Comparison of ENCODE assay signal across 9 mouse cellular contexts in genomic region chr1:132237585-132238159, GRCm38 (mm10). TPM values are rescaled to one million over a fixed set of nuclear protein-coding genes. Genes with fewer than 3 reads are reported as not detected.
DNase-seq lines count a peak whose midpoint lies in the region; ATAC-seq and TF ChIP-seq lines count a peak whose summit lies in the region.
"Had no signal": no experiment of that assay in that cellular context is flagged by ENCODE, and none has a peak within 500 bp of the region (broad histone marks: within the 10 kb centered on the region; RNA-seq: fewer than 3 reads in every experiment).

No protein-coding gene starts in this region.

- in situ Hi-C loops in ES-E14 (cut with MboI; ENCODE audit: low sequenced_read_pairs in 2 of 2, unreplicated experiment in 2 of 2): loop anchor here in 1 of 2 experiments (10.0 kb wide), 1 partner anchor 73 kb away; no protein-coding TSS in a partner anchor

- H3K36me3 ChIP-seq in ES-E14 (ENCODE audit: control insufficient read depth, insufficient read depth, low read length, poor library complexity, severe bottlenecking): no peaks in the 10 kb centered on the region
- no peaks in the 10 kb centered on the region for H3K36me3 ChIP-seq in forebrain, postnatal 0 days (ENCODE audit: insufficient read depth)

- peak; percentile 76 to 79 for DNase-seq in B cell, adult 2 months
- peak; percentile 85 for DNase-seq in ES-E14 (ENCODE audit: low read depth, low spot score)
- peak; percentile 61 for DNase-seq in cerebellum, adult 11 months
- peak; percentile 81 for DNase-seq in forebrain, postnatal 0 days
- DNase-seq in kidney, postnatal 14 days: peak; percentile 72
- peak; percentile 55 to 63 for DNase-seq in lung, adult 18-20 months
- peak; percentile 50 for DNase-seq in retina, postnatal 7 days (ENCODE audit: low read depth, low spot score)
- peak; percentile 23 to 51 for DNase-seq in urinary bladder, postnatal 36 days (ENCODE audit: low spot score in 2 of 2)

- H3K9me3 ChIP-seq in ES-E14 (ENCODE audit: control insufficient read depth, insufficient read depth, low read depth, low read length): no peaks in the 10 kb centered on the region
- no peaks in the 10 kb centered on the region for H3K9me3 ChIP-seq in forebrain, postnatal 0 days (ENCODE audit: low read length)

- H3K27me3 ChIP-seq in forebrain, postnatal 0 days (ENCODE audit: insufficient read depth, low read length): no peaks in the 10 kb centered on the region

- peak; percentile 91 for TF ChIP-seq CTCF in forebrain, postnatal 0 days (IDR thresholded peaks at IDR 0.05; ENCODE audit: low read depth)

- ATAC-seq in forebrain, postnatal 0 days: peak; percentile 36; the same call in 1 of the 2 replicates

- H3K4me1 ChIP-seq in ES-E14 (ENCODE audit: control insufficient read depth in 2 of 2, insufficient read depth in 2 of 2, low read length in 2 of 2, poor library complexity in 1 of 2): peaks cover 0 to 10% of the 10 kb centered on the region in 2 experiments; a peak in 1 of 4 replicates
- no peaks in the 10 kb centered on the region for H3K4me1 ChIP-seq in forebrain, postnatal 0 days (ENCODE audit: insufficient read depth)

- no peak overlapping the region for H3K4me3 ChIP-seq in ES-E14 (ENCODE audit: insufficient read depth in 1 of 2, low read depth in 1 of 2, low read length in 2 of 2, poor library complexity in 1 of 2, severe bottlenecking in 1 of 2)
- no peak overlapping the region for H3K4me3 ChIP-seq in forebrain, postnatal 0 days (ENCODE audit: low read depth, low read length)

- no peak overlapping the region for H3K9ac ChIP-seq in ES-E14 (ENCODE audit: insufficient read depth, low read depth, low read length, poor library complexity, severe bottlenecking)
- no peak overlapping the region for H3K9ac ChIP-seq in forebrain, postnatal 0 days

- WGBS in forebrain, postnatal 0 days: 20% methylated on average over 6 of the region's 6 CpGs

- H3K4me2 ChIP-seq in forebrain, postnatal 0 days (ENCODE audit: low read depth): no peak overlapping the region

- H3K27ac ChIP-seq in ES-E14 (ENCODE audit: insufficient read depth, low read depth, low read length, poor library complexity, severe bottlenecking): no peak overlapping the region; the same call in 1 of the 2 replicates
- no peak overlapping the region for H3K27ac ChIP-seq in forebrain, postnatal 0 days (ENCODE audit: low read depth, low read length)

TF ChIP-seq in ES-E14, 5 proteins besides CTCF, POLR2A, EP300 and RAD21:
- TF ChIP-seq ZNF384 (IDR thresholded peaks at IDR 0.05; ENCODE audit: low read depth, low read length): peak; percentile 51; the same call in 1 of the 2 replicates
- TF ChIP-seq ZC3H11A (IDR thresholded peaks at IDR 0.05; ENCODE audit: borderline replicate concordance, low read depth, low read length): 0 out of 2 replicates have a peak, but pooled peaks have one; percentile 52
- TF ChIP-seq HCFC1 (IDR thresholded peaks at IDR 0.05; ENCODE audit: borderline replicate concordance, insufficient read depth, low read length): no peak

RNA-seq across cellular contexts. Expression of gene Gm10188, which starts 8.1 kb away (rescaled TPM):
- total RNA-seq in ES-E14 (2012; rRNA removed): 0.37 TPM in 1 of 2 replicates, not detected in the other
- total RNA-seq in forebrain, postnatal 0 days (2014; rRNA removed): 0.92 TPM in 1 of 2 replicates, not detected in the other
- polyA plus RNA-seq in forebrain, postnatal 0 days (2015; fragmentation: Nextera tagmentation; extraction: Ambion mirVana): not detected in 2 replicates
- total RNA-seq: hematopoietic stem cell, adult 5-6 weeks had no signal

RNA-seq across cellular contexts. Expression of gene AC124108.1, which starts 46.4 kb away (rescaled TPM):
- 5.0 and 6.5 TPM in 2 replicates for total RNA-seq in ES-E14 (2012; rRNA removed)
- 3.4 and 5.0 TPM in 2 replicates for total RNA-seq in forebrain, postnatal 0 days (2014; rRNA removed)
- polyA plus RNA-seq in forebrain, postnatal 0 days (2015; fragmentation: Nextera tagmentation; extraction: Ambion mirVana): 0.31 and 0.48 TPM in 2 replicates
- total RNA-seq: hematopoietic stem cell, adult 5-6 weeks had no signal

RNA-seq across cellular contexts. Expression of gene Lemd1, which starts 46.4 kb away (rescaled TPM):
- 3.9 and 4.3 TPM in 2 replicates for total RNA-seq in ES-E14 (2012; rRNA removed)
- total RNA-seq in forebrain, postnatal 0 days (2014; rRNA removed): 13.3 and 14.9 TPM in 2 replicates
- 14.7 and 15.1 TPM in 2 replicates for polyA plus RNA-seq in forebrain, postnatal 0 days (2015; fragmentation: Nextera tagmentation; extraction: Ambion mirVana)
- total RNA-seq: hematopoietic stem cell, adult 5-6 weeks had no signal
